ENCODE assay signal across 34 mouse cellular contexts in the genomic region with DNA sequence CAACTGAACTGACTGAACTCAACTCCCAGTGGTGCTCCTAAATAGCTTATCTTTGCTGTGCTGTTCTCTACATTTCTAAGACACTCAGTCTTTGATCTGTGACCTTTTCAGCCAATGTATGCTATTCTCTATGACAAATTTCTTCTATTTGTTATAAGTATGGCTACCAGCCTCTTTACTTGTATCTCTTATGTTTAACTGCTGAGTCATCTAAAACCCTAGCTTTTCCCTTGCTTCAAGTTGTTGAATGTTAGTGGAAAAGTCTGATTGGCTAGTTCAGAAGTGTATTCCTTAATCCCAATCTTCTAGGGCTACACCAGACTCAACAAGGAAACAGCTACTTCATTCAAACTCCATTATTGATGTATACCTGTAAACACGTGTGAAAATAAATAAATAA.
"Had no signal": no experiment of that assay in that cellular context is flagged by ENCODE, and none has a peak within 500 bp of the region (broad histone marks: within the 10 kb centered on the region; RNA-seq: fewer than 3 reads in every experiment).

No protein-coding gene starts in this region.

- H3K27me3 ChIP-seq: heart, embryonic 12.5 days; heart, embryonic 13.5 days; heart, embryonic 15.5 days; hindbrain, embryonic 12.5 days; hindbrain, embryonic 13.5 days; hindbrain, embryonic 15.5 days; intestine, embryonic 15.5 days; kidney, embryonic 15.5 days had no signal

- DNase-seq: heart, postnatal 10 days; heart, postnatal 14 days; heart, postnatal 36 days; heart, postnatal 4 days; kidney, adult 11 months; kidney, adult 18-20 months; kidney, adult 2 months; kidney, adult 8-10 months; kidney, adult 9 months; kidney, postnatal 10 days; kidney, postnatal 14 days; kidney, postnatal 25 days; kidney, postnatal 36 days; kidney, postnatal 4 days; layer of hippocampus, adult 9-11 months; layer of hippocampus, postnatal 36 days had no signal

- H3K9me3 ChIP-seq: heart, embryonic 15.5 days; hindbrain, embryonic 15.5 days; intestine, embryonic 15.5 days had no signal

- H3K4me2 ChIP-seq: heart, embryonic 11.5 days; heart, embryonic 12.5 days; heart, embryonic 13.5 days; heart, embryonic 15.5 days; hindbrain, embryonic 12.5 days; hindbrain, embryonic 13.5 days; hindbrain, embryonic 14.5 days; hindbrain, embryonic 15.5 days; intestine, embryonic 15.5 days; kidney, embryonic 15.5 days had no signal

- ATAC-seq: hindbrain, postnatal 0 days; inflammation-experienced regulatory T-cells, adult 6 months; intestine, embryonic 15.5 days; intestine, embryonic 16.5 days; intestine, postnatal 0 days had no signal

- H3K27ac ChIP-seq: heart, embryonic 13.5 days; heart, embryonic 15.5 days; hindbrain, embryonic 10.5 days; hindbrain, embryonic 12.5 days; hindbrain, embryonic 13.5 days; hindbrain, embryonic 14.5 days; hindbrain, embryonic 15.5 days; hindbrain, postnatal 0 days; intestine, embryonic 15.5 days; kidney, embryonic 15.5 days; kidney, postnatal 0 days; layer of hippocampus, adult 2 months; left cerebral cortex, adult 2 months had no signal

- H3K9ac ChIP-seq: heart, embryonic 12.5 days; heart, embryonic 13.5 days; heart, embryonic 15.5 days; hindbrain, embryonic 12.5 days; hindbrain, embryonic 13.5 days; hindbrain, embryonic 14.5 days; hindbrain, embryonic 15.5 days; intestine, embryonic 15.5 days; kidney, embryonic 15.5 days had no signal

- H3K4me3 ChIP-seq: heart, embryonic 12.5 days; heart, embryonic 13.5 days; heart, embryonic 15.5 days; hindbrain, embryonic 10.5 days; hindbrain, embryonic 12.5 days; hindbrain, embryonic 13.5 days; hindbrain, embryonic 15.5 days; intestine, embryonic 15.5 days; kidney, embryonic 15.5 days; layer of hippocampus, adult 2 months; left cerebral cortex, adult 2 months had no signal

- H3K36me3 ChIP-seq: heart, embryonic 12.5 days; heart, embryonic 13.5 days; heart, embryonic 15.5 days; hindbrain, embryonic 10.5 days; hindbrain, embryonic 12.5 days; hindbrain, embryonic 13.5 days; hindbrain, embryonic 15.5 days; intestine, embryonic 15.5 days; kidney, embryonic 15.5 days had no signal

- H3K4me1 ChIP-seq: heart, embryonic 12.5 days; heart, embryonic 13.5 days; heart, embryonic 15.5 days; hindbrain, embryonic 10.5 days; hindbrain, embryonic 12.5 days; hindbrain, embryonic 13.5 days; hindbrain, embryonic 15.5 days; intestine, embryonic 15.5 days; kidney, embryonic 15.5 days had no signal
